Mouse (Mus musculus): ENCODE results near the gene Iscu. TPM values are rescaled to one million over a fixed set of nuclear protein-coding genes. Genes with fewer than 3 reads are reported as not detected.

The Iscu gene
- polyA plus RNA-seq, 1 experiment from 2014 or later, result 102 TPM

DNA sequence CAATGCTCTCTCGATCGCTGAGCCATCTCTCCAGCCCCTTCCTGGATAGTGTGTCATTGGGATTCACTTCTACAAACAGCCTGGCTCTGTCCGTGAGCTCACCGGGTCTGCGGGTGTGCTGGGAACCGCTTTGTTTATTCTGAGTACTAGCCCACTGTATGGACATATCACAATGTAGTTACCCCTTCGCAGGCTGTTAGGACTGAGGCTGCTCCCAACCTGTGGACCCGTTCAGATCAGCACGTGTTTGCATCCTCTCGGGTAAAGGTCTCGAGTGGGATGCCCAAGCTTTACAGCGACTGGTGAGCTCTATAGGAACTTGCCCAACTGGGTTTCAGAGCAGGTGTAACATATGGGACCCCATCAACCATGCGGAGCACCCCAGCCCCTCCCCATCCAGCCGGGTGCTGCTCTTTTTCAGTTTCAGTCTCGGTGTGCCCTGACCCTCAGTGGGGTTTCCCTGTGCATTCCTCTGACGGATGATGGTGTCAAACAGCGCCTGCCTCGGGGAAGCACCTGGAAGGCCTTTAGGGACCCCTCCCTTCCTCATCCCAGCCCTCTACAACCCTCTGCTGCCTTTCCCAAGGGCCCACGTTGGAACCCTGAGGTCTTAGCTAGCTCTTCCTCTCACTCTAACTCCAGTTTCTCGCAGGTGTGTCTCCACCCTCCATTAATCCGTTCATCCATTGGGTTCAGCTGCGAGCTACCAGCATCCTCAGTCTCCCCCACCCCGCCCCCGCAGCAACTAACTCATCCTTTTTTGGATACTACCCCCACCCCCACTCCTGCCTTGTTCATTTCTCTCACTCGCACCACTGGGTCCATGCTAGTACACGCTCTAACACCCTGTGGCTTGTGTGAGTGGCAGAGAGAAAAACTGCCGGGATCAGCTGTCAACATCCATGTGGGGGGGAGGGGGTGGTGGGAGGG, 41.8 kb downstream of the Iscu start:
- H3K36me3 ChIP-seq (replicated peaks), result no peaks in the 10 kb centered on the region
- H3K4me3 ChIP-seq, result no peak overlapping the region
- peaks cover 31% of the 10 kb centered on the region for H3K4me1 ChIP-seq
- DNase-seq (ENCODE audit: extremely low spot score, low spot score), result no peak
- peaks cover 13% of the 10 kb centered on the region; the same call in 1 of the 2 replicates for H3K9me3 ChIP-seq
- peaks cover 13% of the 10 kb centered on the region for H3K27me3 ChIP-seq (ENCODE audit: poor library complexity, severe bottlenecking)
- 40% methylated on average over 27 of the region's 27 CpGs for WGBS
- H3K27ac ChIP-seq, result no peak overlapping the region; the same call in 1 of the 2 replicates

DNA sequence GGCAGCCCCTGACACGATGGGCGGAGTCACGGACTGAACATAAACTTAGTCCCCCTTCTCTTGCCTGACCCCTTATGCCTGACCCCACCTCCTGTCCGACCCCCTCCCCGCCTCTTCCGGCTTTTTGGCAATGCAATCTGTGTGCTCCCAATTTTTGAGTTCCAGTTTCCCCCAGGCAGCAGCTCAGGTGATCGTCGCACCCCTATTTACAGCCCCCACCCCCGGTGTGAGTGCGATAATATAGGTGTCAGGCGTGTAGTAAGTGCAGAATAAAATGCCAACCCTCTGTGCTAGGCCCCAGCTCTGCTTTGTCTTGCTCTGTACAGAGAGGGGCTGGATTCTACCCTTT, 42.5 kb downstream of the Iscu start:
- peaks cover 13% of the 10 kb centered on the region for H3K27me3 ChIP-seq (ENCODE audit: poor library complexity, severe bottlenecking)
- no peak for DNase-seq (ENCODE audit: extremely low spot score, low spot score)
- no peak overlapping the region for H3K27ac ChIP-seq
- peaks cover 13% of the 10 kb centered on the region; the same call in 1 of the 2 replicates for H3K9me3 ChIP-seq
- H3K4me3 ChIP-seq, result no peak overlapping the region
- WGBS, result 53% methylated on average over 11 of the region's 11 CpGs
- peaks cover 31% of the 10 kb centered on the region for H3K4me1 ChIP-seq
- no peaks in the 10 kb centered on the region for H3K36me3 ChIP-seq (replicated peaks)

DNA sequence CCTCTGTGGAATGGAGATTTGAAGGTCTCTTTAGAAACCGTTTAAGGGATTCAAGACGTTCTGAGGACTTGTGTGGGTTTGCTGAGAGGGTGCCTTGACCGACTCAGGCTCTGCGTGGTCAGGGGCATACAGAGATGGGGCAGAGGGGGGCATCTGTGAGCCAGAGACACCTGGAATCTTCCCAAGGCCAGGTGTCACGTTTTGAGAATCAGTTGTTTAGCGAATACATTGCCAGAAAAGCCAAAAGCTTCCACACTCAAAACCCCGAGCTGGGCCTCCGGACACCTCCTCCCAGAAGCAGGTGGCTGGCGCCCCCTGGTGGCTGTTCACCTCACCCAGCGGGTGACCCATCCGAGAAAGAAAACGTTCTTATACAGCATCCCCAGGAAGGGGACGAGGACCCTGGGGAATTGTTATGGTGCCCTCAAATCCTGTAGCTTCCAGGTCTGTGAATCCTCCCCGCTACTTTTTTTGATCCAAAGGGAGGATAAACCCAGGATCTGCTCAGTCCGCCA, 43.1 kb downstream of the Iscu start:
- no peaks in the 10 kb centered on the region for H3K36me3 ChIP-seq (replicated peaks)
- peak overlapping the region; percentile 16 for H3K4me3 ChIP-seq
- H3K27ac ChIP-seq, result 0 out of 2 replicates have a peak overlapping the region, but pooled peaks have one; percentile 13
- 15% methylated on average over 15 of the region's 15 CpGs for WGBS
- H3K9me3 ChIP-seq, result peaks cover 8% of the 10 kb centered on the region; the same call in 1 of the 2 replicates
- peaks cover 13% of the 10 kb centered on the region for H3K27me3 ChIP-seq (ENCODE audit: poor library complexity, severe bottlenecking)
- peak; percentile 88 for DNase-seq (ENCODE audit: extremely low spot score, low spot score)
- peaks cover 31% of the 10 kb centered on the region for H3K4me1 ChIP-seq

- Histone ChIP-seq H3K9me3 (no peaks in the 10 kb centered on the region), H3K36me3 (replicated peaks) (no peaks in the 10 kb centered on the region), H3K27ac (no peak overlapping the region), H3K27me3 (ENCODE audit: poor library complexity, severe bottlenecking) (peaks cover 13% of the 10 kb centered on the region), H3K4me3 (no peak overlapping the region), H3K4me1 (peaks cover 31% of the 10 kb centered on the region)
- no peak for DNase-seq (ENCODE audit: extremely low spot score, low spot score)
- WGBS, result 71% methylated on average over 14 of the region's 14 CpGs
Observed at GRCm38 (mm10) chr5:113818572-113818971, 46.0 kb downstream of the Iscu start.

- no peak for DNase-seq (ENCODE audit: extremely low spot score, low spot score)
- peaks cover 6% of the 10 kb centered on the region for H3K4me1 ChIP-seq
- H3K36me3 ChIP-seq (replicated peaks), result no peaks in the 10 kb centered on the region
- H3K27ac ChIP-seq, result no peak overlapping the region
- H3K27me3 ChIP-seq (ENCODE audit: poor library complexity, severe bottlenecking), result no peaks in the 10 kb centered on the region
- no peak overlapping the region for H3K4me3 ChIP-seq
- WGBS, result 86% methylated on average over 4 of the region's 4 CpGs
- H3K9me3 ChIP-seq, result no peaks in the 10 kb centered on the region
Observed at GRCm38 (mm10) chr5:113824228-113824627, 51.7 kb downstream of the Iscu start.

DNA sequence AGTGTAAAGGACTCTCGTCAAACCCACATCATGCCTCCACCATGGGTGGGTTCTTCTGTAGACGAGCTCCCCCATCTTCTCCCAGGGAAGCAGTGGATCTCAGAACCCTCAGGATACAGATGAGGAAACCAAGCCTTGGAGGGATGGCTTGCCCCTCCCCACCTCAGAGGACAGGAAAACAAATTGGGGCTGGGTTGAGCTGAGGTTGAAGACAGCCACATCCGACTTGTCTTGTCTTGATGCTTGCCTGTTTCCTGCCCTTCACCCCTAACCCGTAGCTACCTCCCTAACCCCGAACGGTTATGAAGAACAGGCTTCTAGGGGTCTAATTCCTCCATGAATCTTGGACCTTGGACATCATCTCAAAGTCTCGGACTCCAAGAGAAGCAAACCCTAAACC, 53.0 kb downstream of the Iscu start:
- 86% methylated on average over 7 of the region's 7 CpGs for WGBS
- DNase-seq (ENCODE audit: extremely low spot score, low spot score), result no peak
- no peaks in the 10 kb centered on the region for H3K36me3 ChIP-seq (replicated peaks)
- H3K27ac ChIP-seq, result no peak overlapping the region
- no peaks in the 10 kb centered on the region for H3K9me3 ChIP-seq
- H3K4me1 ChIP-seq, result peaks cover 6% of the 10 kb centered on the region
- H3K4me3 ChIP-seq, result no peak overlapping the region
- H3K27me3 ChIP-seq (ENCODE audit: poor library complexity, severe bottlenecking), result no peaks in the 10 kb centered on the region

DNA sequence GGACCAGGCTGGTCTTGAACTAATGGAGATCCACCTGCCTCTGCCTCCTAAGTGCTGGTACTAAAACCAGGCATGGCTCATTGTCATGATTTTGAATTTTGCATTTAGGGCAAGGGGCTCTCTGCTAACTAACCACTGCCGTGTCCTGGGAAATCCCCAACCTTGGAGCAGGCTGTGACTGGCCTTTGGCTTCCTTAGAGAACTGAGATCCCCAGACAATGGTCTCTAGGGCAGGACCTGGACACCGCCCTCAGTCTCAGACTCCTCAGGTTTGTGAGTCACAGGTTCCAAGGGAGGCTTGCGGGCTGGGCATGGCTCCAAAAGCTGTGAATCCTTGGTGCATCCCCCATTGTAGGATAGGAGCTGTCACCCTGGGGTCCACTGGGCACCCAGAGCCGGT, 54.1 kb downstream of the Iscu start:
- no peak overlapping the region for H3K27ac ChIP-seq
- no peak for DNase-seq (ENCODE audit: extremely low spot score, low spot score)
- 93% methylated on average over 4 of the region's 4 CpGs for WGBS

More for the DNA sequence above, 54.1 kb downstream of the Iscu start:
- Histone ChIP-seq H3K36me3 (replicated peaks) (no peaks in the 10 kb centered on the region), H3K9me3 (no peaks in the 10 kb centered on the region), H3K4me3 (no peak overlapping the region), H3K27me3 (ENCODE audit: poor library complexity, severe bottlenecking) (no peaks in the 10 kb centered on the region), H3K4me1 (peaks cover 8% of the 10 kb centered on the region)

Other genes starting within 250 kb of the Iscu start
- gene Cmklr1, start 122.3 kb upstream of the Iscu start, polyA plus RNA-seq (2016; fragmentation: Nextera tagmentation; extraction: Ambion mirVana), result 0.32 and 0.98 TPM in 2 replicates
- not detected in 2 replicates for gene 1700069L16Rik, start 48.0 kb upstream of the Iscu start, polyA plus RNA-seq (2016; fragmentation: Nextera tagmentation; extraction: Ambion mirVana)
- 2.9 and 4.9 TPM in 2 replicates for gene Ficd, start 36.9 kb upstream of the Iscu start, polyA plus RNA-seq (2016; fragmentation: Nextera tagmentation; extraction: Ambion mirVana)
- 74.6 and 78.3 TPM in 2 replicates for gene Sart3, start 238 bp upstream of the Iscu start, polyA plus RNA-seq (2016; fragmentation: Nextera tagmentation; extraction: Ambion mirVana)
- 28.8 and 36.2 TPM in 2 replicates for gene Tmem119, start 27.8 kb downstream of the Iscu start, polyA plus RNA-seq (2016; fragmentation: Nextera tagmentation; extraction: Ambion mirVana)
- 0.74 and 0.82 TPM in 2 replicates for gene Selplg, start 59.9 kb downstream of the Iscu start, polyA plus RNA-seq (2016; fragmentation: Nextera tagmentation; extraction: Ambion mirVana)
- gene Coro1c, start 136.0 kb downstream of the Iscu start, polyA plus RNA-seq (2016; fragmentation: Nextera tagmentation; extraction: Ambion mirVana), result 209 and 210 TPM in 2 replicates
- gene Ssh1, start 221.1 kb downstream of the Iscu start, polyA plus RNA-seq (2016; fragmentation: Nextera tagmentation; extraction: Ambion mirVana), result 13.9 and 17.5 TPM in 2 replicates
- gene Dao, start 231.0 kb downstream of the Iscu start, polyA plus RNA-seq (2016; fragmentation: Nextera tagmentation; extraction: Ambion mirVana), result not detected in 2 replicates

All from forebrain, embryonic 10.5 days (tissue).